Mouse (Mus musculus): ENCODE measurements around the gene Ptpra. TPM values are rescaled to one million over a fixed set of nuclear protein-coding genes. Genes with fewer than 3 reads are reported as not detected.
A peak's percentile ranks its signal among the peaks of the same experiment; 100 is the strongest.

Gene Ptpra
- total and polyA plus RNA-seq, 2 experiments from 2014 or later, result 21.7 to 44.5 TPM

DNA sequence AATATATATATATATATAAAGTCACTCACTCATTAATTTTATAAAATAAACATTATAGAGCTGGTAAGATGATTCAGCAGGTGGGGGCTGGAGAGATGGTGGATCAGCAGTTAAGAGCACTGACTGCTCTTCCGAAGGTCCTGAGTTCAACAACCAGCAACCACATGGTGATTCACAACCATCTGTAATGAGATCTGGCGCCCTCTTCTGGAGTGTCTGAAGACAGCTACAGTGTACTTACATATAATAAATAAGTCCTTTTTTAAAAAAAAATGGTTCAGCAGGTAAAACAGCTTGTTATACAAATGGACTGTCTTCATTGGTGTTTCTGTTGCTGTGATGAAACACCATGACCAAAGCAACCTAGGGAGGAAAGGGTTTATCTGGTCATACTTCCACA, 107.9 kb downstream of the Ptpra start:
- ATAC-seq (ENCODE audit: insufficient read depth, low read depth) (no peak), DNase-seq (ENCODE audit: low spot score) (no peak)
- 0 out of 2 replicates have a peak, but pooled peaks have one; percentile 5 for TF ChIP-seq CTCF (IDR thresholded peaks at IDR 0.05; ENCODE audit: low read depth)
- no peak for TF ChIP-seq EP300 (IDR thresholded peaks at IDR 0.05; ENCODE audit: low read depth)
- Histone ChIP-seq H3K4me1 (ENCODE audit: control insufficient read depth, insufficient read depth) (no peaks in the 10 kb centered on the region), H3K4me3 (ENCODE audit: low read depth, low read length) (no peak overlapping the region), H3K27ac (ENCODE audit: low read depth) (no peak overlapping the region), H3K9me3 (replicated peaks; ENCODE audit: control insufficient read depth, low read length) (no peaks in the 10 kb centered on the region), H3K27me3 (ENCODE audit: control insufficient read depth, insufficient read depth, low read length) (no peaks in the 10 kb centered on the region), H3K4me2 (ENCODE audit: low read depth, low read length) (no peak overlapping the region), H3K9ac (replicated peaks; ENCODE audit: low read depth, low read length) (no peak overlapping the region), H3K36me3 (replicated peaks; ENCODE audit: control insufficient read depth, insufficient read depth, low read length) (peaks cover 51% of the 10 kb centered on the region)
- WGBS, result 70% methylated on average over 2 of the region's 2 CpGs

DNA sequence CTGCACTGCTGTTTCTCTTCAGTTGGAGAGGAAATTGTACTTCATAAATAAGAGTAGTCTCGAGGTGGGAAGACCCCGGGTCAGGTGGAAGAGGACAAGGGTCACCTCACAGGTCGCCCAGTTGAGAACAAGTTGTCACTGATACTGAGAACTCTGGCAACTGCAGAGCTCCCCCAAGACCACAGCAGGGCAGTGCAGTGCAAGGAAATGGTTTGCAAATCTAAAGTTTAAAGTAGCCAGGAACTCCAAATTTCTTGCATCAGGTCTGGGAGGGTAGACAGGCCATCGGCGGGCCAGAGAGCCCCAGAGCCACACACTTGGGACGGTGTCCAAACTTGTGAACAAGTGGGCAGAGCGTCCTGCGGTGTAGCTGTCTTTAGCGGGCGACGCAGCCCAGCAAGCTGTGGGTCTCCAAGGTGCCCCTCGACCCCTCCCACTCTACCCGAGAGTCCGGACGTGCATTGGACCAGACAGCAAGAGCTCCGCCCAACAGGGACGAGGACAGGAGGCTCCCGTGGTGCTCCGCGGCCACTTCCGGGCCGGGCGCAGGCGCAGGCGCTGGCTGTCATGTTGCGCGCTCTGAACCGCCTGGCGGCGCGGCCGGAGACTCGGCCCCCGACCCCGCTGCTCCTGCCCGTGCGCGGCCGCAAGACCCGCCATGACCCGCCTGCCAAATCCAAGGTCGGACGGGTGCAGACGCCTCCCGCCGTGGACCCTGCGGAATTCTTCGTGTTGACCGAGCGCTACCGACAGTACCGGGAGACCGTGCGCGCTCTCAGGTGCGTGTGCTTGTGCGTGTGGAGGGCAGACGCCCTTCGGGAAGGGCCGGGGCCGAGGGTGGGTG, 113.4 kb downstream of the Ptpra start, which contains the start of gene Mrps26:
Gene Mrps26, plus strand, starts transcription at position 531 of the 844 bp plus-strand sequence.
- Histone ChIP-seq H3K27ac (ENCODE audit: low read depth) (peak within 1 kb of the TSS; percentile 75), H3K4me2 (ENCODE audit: low read depth, low read length) (peak within 1 kb of the TSS; percentile 88), H3K4me3 (ENCODE audit: low read depth, low read length) (peak within 1 kb of the TSS; percentile 87), H3K4me1 (ENCODE audit: control insufficient read depth, insufficient read depth) (peaks cover 7% of the 10 kb centered on the region; the same call in 1 of the 2 replicates), H3K9ac (replicated peaks; ENCODE audit: low read depth, low read length) (peak within 1 kb of the TSS; percentile 89), H3K27me3 (ENCODE audit: control insufficient read depth, insufficient read depth, low read length) (no peaks in the 10 kb centered on the region), H3K9me3 (replicated peaks; ENCODE audit: control insufficient read depth, low read length) (no peaks in the 10 kb centered on the region), H3K36me3 (replicated peaks; ENCODE audit: control insufficient read depth, insufficient read depth, low read length) (peaks cover 24% of the 10 kb centered on the region)
- peak; percentile 47 for TF ChIP-seq CTCF (IDR thresholded peaks at IDR 0.05; ENCODE audit: low read depth)
- TF ChIP-seq EP300 (IDR thresholded peaks at IDR 0.05; ENCODE audit: low read depth), result no peak
- DNase-seq (ENCODE audit: low spot score), result peak; percentile 97
- peak; percentile 99 for ATAC-seq (ENCODE audit: insufficient read depth, low read depth)
- WGBS, result under 1% methylated on average over 60 of the region's 61 CpGs

DNA sequence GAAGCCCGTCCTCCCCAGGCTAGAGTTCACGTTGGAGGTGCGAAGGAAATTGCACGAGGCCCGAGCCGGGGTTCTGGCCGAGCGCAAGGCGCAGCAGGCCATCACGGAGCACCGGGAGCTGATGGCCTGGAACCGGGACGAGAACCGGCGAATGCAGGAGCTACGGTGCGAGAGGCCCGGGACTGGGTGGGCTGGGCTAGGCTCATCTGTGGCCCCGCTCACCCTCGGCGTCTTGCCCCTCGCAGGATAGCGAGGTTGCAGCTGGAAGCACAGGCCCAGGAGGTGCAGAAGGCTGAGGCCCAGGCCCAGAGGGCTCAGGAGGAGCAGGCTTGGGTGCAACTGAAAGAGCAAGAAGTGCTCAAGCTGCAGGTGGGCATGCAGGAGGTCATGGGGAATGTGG, 114.0 kb downstream of the Ptpra start:
- peak overlapping the region; percentile 88 for H3K4me2 ChIP-seq (ENCODE audit: low read depth, low read length)
- WGBS, result under 1% methylated on average over 23 of the region's 23 CpGs
- H3K27me3 ChIP-seq (ENCODE audit: control insufficient read depth, insufficient read depth, low read length), result no peaks in the 10 kb centered on the region
- no peak for TF ChIP-seq EP300 (IDR thresholded peaks at IDR 0.05; ENCODE audit: low read depth)
- no peak for TF ChIP-seq CTCF (IDR thresholded peaks at IDR 0.05; ENCODE audit: low read depth)
- H3K4me3 ChIP-seq (ENCODE audit: low read depth, low read length), result peak overlapping the region; percentile 87
- peak overlapping the region; percentile 89 for H3K9ac ChIP-seq (replicated peaks; ENCODE audit: low read depth, low read length)
- peaks cover 22% of the 10 kb centered on the region for H3K36me3 ChIP-seq (replicated peaks; ENCODE audit: control insufficient read depth, insufficient read depth, low read length)
- H3K27ac ChIP-seq (ENCODE audit: low read depth), result peak overlapping the region; percentile 71
- ATAC-seq (ENCODE audit: insufficient read depth, low read depth) (peak; percentile 2; the same call in 1 of the 2 replicates), DNase-seq (ENCODE audit: low spot score) (no peak)
- no peaks in the 10 kb centered on the region for H3K9me3 ChIP-seq (replicated peaks; ENCODE audit: control insufficient read depth, low read length)
- peaks cover 7% of the 10 kb centered on the region; the same call in 1 of the 2 replicates for H3K4me1 ChIP-seq (ENCODE audit: control insufficient read depth, insufficient read depth)

DNA sequence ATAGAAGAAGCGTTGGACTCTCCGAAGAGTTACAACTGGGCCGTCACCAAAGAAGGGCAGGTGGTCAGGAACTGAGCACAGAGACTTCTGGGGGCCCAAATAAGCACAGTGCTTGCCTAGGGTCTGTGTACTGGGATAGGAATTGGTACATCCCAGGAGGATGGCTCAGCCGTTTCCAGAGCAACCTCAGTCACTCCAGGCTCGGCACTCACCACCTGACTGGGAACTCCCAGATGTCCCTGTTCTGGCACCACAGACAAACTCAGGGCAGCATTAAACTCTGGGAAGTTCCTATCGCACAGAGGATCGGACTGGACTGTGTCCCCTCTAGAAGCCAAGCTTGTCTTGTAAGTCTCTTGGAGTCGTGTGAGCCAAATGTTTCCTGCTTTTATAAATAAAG, 114.9 kb downstream of the Ptpra start:
- WGBS, result 81% methylated on average over 8 of the region's 8 CpGs
- no peak for TF ChIP-seq EP300 (IDR thresholded peaks at IDR 0.05; ENCODE audit: low read depth)
- TF ChIP-seq CTCF (IDR thresholded peaks at IDR 0.05; ENCODE audit: low read depth), result no peak
- ATAC-seq (ENCODE audit: insufficient read depth, low read depth) (no peak), DNase-seq (ENCODE audit: low spot score) (no peak)
- Histone ChIP-seq H3K36me3 (replicated peaks; ENCODE audit: control insufficient read depth, insufficient read depth, low read length) (peaks cover 22% of the 10 kb centered on the region), H3K27me3 (ENCODE audit: control insufficient read depth, insufficient read depth, low read length) (no peaks in the 10 kb centered on the region), H3K4me1 (ENCODE audit: control insufficient read depth, insufficient read depth) (peaks cover 7% of the 10 kb centered on the region; the same call in 1 of the 2 replicates), H3K9ac (replicated peaks; ENCODE audit: low read depth, low read length) (0 out of 2 replicates have a peak overlapping the region, but pooled peaks have one; percentile 89), H3K4me2 (ENCODE audit: low read depth, low read length) (peak overlapping the region; percentile 88; the same call in 1 of the 2 replicates), H3K27ac (ENCODE audit: low read depth) (no peak overlapping the region), H3K4me3 (ENCODE audit: low read depth, low read length) (no peak overlapping the region), H3K9me3 (replicated peaks; ENCODE audit: control insufficient read depth, low read length) (no peaks in the 10 kb centered on the region)

DNA sequence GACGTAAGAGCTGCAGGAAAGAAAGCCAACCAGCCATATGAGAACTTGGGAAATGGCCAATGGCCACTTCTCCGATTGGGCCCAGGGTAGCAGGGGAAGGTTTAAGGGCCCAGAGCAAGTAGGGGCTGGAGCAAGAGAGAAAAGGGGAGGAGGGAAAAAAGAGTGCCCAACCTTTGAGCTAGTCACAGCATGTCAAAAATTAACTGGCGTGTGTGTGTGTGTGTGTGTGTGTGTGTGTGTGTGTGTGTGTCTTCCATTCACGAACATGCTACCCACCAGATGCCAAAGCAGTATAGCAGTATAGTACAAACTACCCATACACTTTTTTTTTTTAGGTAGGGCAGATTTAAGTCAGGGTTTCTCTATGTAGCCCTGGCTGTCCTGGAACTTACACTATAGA, 118.8 kb downstream of the Ptpra start:
- Histone ChIP-seq H3K36me3 (replicated peaks; ENCODE audit: control insufficient read depth, insufficient read depth, low read length) (peaks cover 22% of the 10 kb centered on the region), H3K4me1 (ENCODE audit: control insufficient read depth, insufficient read depth) (peaks cover 7% of the 10 kb centered on the region; the same call in 1 of the 2 replicates), H3K27me3 (ENCODE audit: control insufficient read depth, insufficient read depth, low read length) (no peaks in the 10 kb centered on the region), H3K4me3 (ENCODE audit: low read depth, low read length) (no peak overlapping the region), H3K27ac (ENCODE audit: low read depth) (no peak overlapping the region), H3K9ac (replicated peaks; ENCODE audit: low read depth, low read length) (no peak overlapping the region), H3K4me2 (ENCODE audit: low read depth, low read length) (no peak overlapping the region), H3K9me3 (replicated peaks; ENCODE audit: control insufficient read depth, low read length) (no peaks in the 10 kb centered on the region)
- 72% methylated on average over 4 of the region's 4 CpGs for WGBS
- no peak for DNase-seq (ENCODE audit: low spot score)
- no peak for ATAC-seq (ENCODE audit: insufficient read depth, low read depth)
- TF ChIP-seq CTCF (IDR thresholded peaks at IDR 0.05; ENCODE audit: low read depth), result no peak
- TF ChIP-seq EP300 (IDR thresholded peaks at IDR 0.05; ENCODE audit: low read depth), result no peak
